ENCODE assay signal across 12 mouse cellular contexts in genomic region chr9:122115552-122115951, GRCm38 (mm10). TPM values are rescaled to one million over a fixed set of nuclear protein-coding genes. Genes with fewer than 3 reads are reported as not detected.
DNase-seq lines count a peak whose midpoint lies in the region; ATAC-seq lines count a peak whose summit lies in the region.
"Had no signal": no experiment of that assay in that cellular context is flagged by ENCODE, and none has a peak within 500 bp of the region (broad histone marks: within the 10 kb centered on the region; RNA-seq: fewer than 3 reads in every experiment).

No protein-coding gene starts in this region.

- no peaks in the 10 kb centered on the region for H3K9me3 ChIP-seq in forebrain, embryonic 12.5 days
- H3K9me3 ChIP-seq in heart, embryonic 12.5 days (replicated peaks) = no peaks in the 10 kb centered on the region
- H3K9me3 ChIP-seq: lung, embryonic 15.5 days had no signal

- no peak overlapping the region for H3K9ac ChIP-seq in forebrain, embryonic 12.5 days
- no peak overlapping the region for H3K9ac ChIP-seq in heart, embryonic 12.5 days
- H3K9ac ChIP-seq: lung, embryonic 15.5 days had no signal

- WGBS in forebrain, embryonic 12.5 days = 59% methylated on average over 4 of the region's 4 CpGs
- 70% methylated on average over 4 of the region's 4 CpGs for WGBS in heart, embryonic 12.5 days

- ATAC-seq in megakaryocyte progenitor cell, adult 5-6 weeks (replicated peaks; ENCODE audit: poor library complexity) = peak; percentile 46
- no peak for ATAC-seq in forebrain, embryonic 12.5 days (ENCODE audit: low FRiP score)
- no peak for ATAC-seq in heart, embryonic 12.5 days (ENCODE audit: insufficient number of reproducible peaks, low FRiP score)

- no peak overlapping the region for H3K4me2 ChIP-seq in forebrain, embryonic 12.5 days
- no peak overlapping the region for H3K4me2 ChIP-seq in heart, embryonic 12.5 days
- H3K4me2 ChIP-seq: lung, embryonic 15.5 days had no signal

- H3K36me3 ChIP-seq in forebrain, embryonic 12.5 days (replicated peaks) = no peaks in the 10 kb centered on the region; the same call in 1 of the 2 replicates
- H3K36me3 ChIP-seq in heart, embryonic 12.5 days = no peaks in the 10 kb centered on the region
- H3K36me3 ChIP-seq: lung, embryonic 15.5 days had no signal

- no peaks in the 10 kb centered on the region for H3K27me3 ChIP-seq in forebrain, embryonic 12.5 days
- no peaks in the 10 kb centered on the region for H3K27me3 ChIP-seq in heart, embryonic 12.5 days (replicated peaks)
- H3K27me3 ChIP-seq: lung, embryonic 15.5 days had no signal

- H3K27ac ChIP-seq in forebrain, embryonic 12.5 days = no peak overlapping the region
- H3K27ac ChIP-seq in heart, embryonic 12.5 days (ENCODE audit: poor library complexity, severe bottlenecking) = no peak overlapping the region
- H3K27ac ChIP-seq: lung, embryonic 15.5 days had no signal

- DNase-seq in cerebellum, adult 8-10 months = peak; percentile 40
- DNase-seq in cerebellum, postnatal 4 days (ENCODE audit: low spot score in 2 of 2) = no peak
- peak; percentile 24 for DNase-seq in layer of hippocampus, adult 9-11 months
- DNase-seq in layer of hippocampus, adult 9-10 months (ENCODE audit: low spot score) = no peak
- peak; percentile 43 to 59 for DNase-seq in cerebellum, postnatal 25 days
- DNase-seq: B cell, adult 2 months; embryo, embryonic 11 days; heart, postnatal 4 days had no signal

- no peak overlapping the region for H3K4me3 ChIP-seq in forebrain, embryonic 12.5 days (replicated peaks)
- H3K4me3 ChIP-seq in heart, embryonic 12.5 days = no peak overlapping the region
- H3K4me3 ChIP-seq: lung, embryonic 15.5 days had no signal

- peaks cover 9% of the 10 kb centered on the region for H3K4me1 ChIP-seq in forebrain, embryonic 12.5 days
- H3K4me1 ChIP-seq in heart, embryonic 12.5 days (replicated peaks) = peaks cover 18% of the 10 kb centered on the region

RNA-seq across cellular contexts. Expression of gene Snrk, which starts 1.5 kb away (rescaled TPM):
- 16.5 and 19.7 TPM in 2 replicates for total RNA-seq in megakaryocyte progenitor cell, adult 5-6 weeks (2015)
- total RNA-seq in megakaryocyte progenitor cell, adult 5-6 weeks (2017) = 19.7 and 22.9 TPM in 2 replicates
- 51.1 and 60.4 TPM in 2 replicates for polyA plus RNA-seq in forebrain, embryonic 12.5 days (2016; fragmentation: Nextera tagmentation; extraction: Ambion mirVana)
- polyA plus RNA-seq in heart, embryonic 12.5 days (2016; fragmentation: Nextera tagmentation; extraction: Ambion mirVana) = 53.4 and 62.3 TPM in 2 replicates

Comparison
In these comparisons a context has a peak if more than half of its experiments do, and no peak if none do; other contexts are left out.
1. DNase-seq: peak in cerebellum, adult 8-10 months (single experiment), layer of hippocampus, adult 9-11 months (single experiment) and cerebellum, postnatal 25 days (2 of 2); none in cerebellum, postnatal 4 days (0 of 2) and layer of hippocampus, adult 9-10 months (single experiment).